Mouse (Mus musculus) liver, adult 2 months (tissue): Measurements from ENCODE around the gene Swt1. TPM values are rescaled to one million over a fixed set of nuclear protein-coding genes. Genes with fewer than 3 reads are reported as not detected.
A peak's percentile ranks its signal among the peaks of the same experiment; 100 is the strongest.

Experiments
- DNase-seq: peaks from one replicate; pipeline ENCODE4 v3.0.0-alpha.2; 2011; ENCODE audit warnings: low read depth, low spot score; ENCODE audit errors: extremely low read depth
- H3K27ac ChIP-seq: fragments of 200-500 bp; replicated peaks from 2 replicates; pipeline ENCODE4 v1.5.1; 2012; ENCODE audit warnings: low read depth, mild to moderate bottlenecking, control low read depth, inconsistent platforms, low read length; ENCODE audit not compliant: insufficient read depth
- H3K27me3 ChIP-seq: fragments of 200-500 bp; 2 replicates; pipeline ENCODE4 v1.6.1; 2012; ENCODE audit warnings: mild to moderate bottlenecking, moderate library complexity, low read length, inconsistent platforms; ENCODE audit not compliant: control insufficient read depth, insufficient read depth
- H3K36me3 ChIP-seq: fragments of 200-500 bp; 2 replicates; pipeline ENCODE4 v1.6.1; 2012; ENCODE audit warnings: low read length, inconsistent platforms; ENCODE audit not compliant: control insufficient read depth, insufficient read depth
- H3K4me1 ChIP-seq: fragments of 200-500 bp; 2 replicates; pipeline ENCODE4 v1.6.1; 2011; ENCODE audit warnings: low read length; ENCODE audit not compliant: control insufficient read depth, insufficient read depth
- H3K4me3 ChIP-seq: fragments of 200-500 bp; 2 replicates; pipeline ENCODE4 v1.5.1; 2011; ENCODE audit warnings: low read depth, mild to moderate bottlenecking, control low read depth, low read length, moderate library complexity; ENCODE audit not compliant: insufficient read depth
- H3K79me2 ChIP-seq: fragments of 200-500 bp; 2 replicates; pipeline ENCODE4 v1.6.1; 2012; ENCODE audit warnings: inconsistent platforms, mild to moderate bottlenecking, low read length, moderate library complexity; ENCODE audit not compliant: control insufficient read depth, insufficient read depth
- H3K9ac ChIP-seq: fragments of 200-500 bp; 2 replicates; pipeline ENCODE4 v1.6.1; 2012; ENCODE audit warnings: low read depth, mild to moderate bottlenecking, control low read depth, inconsistent platforms, low read length
- CTCF ChIP-seq: fragments of 200-500 bp; IDR thresholded peaks from 2 replicates; pipeline ENCODE4 v1.5.1; 2011; ENCODE audit warnings: low read depth, low read length, control low read depth
- POLR2A ChIP-seq: fragments of 200-500 bp; IDR thresholded peaks from 2 replicates; pipeline ENCODE4 v1.6.1; 2011; ENCODE audit warnings: low read length, control low read depth; ENCODE audit not compliant: insufficient read depth; ENCODE audit errors: extremely low read depth
- WGBS: fragments of 180-500 bp; shearing (Covaris S2); methylation state at CpG from one replicate; pipeline ENCODE4 v1.1.7; 2018; 5-methylcytosine and 5-hydroxymethylcytosine counted together
- polyA plus RNA-seq: library from polyadenylated mRNA; depleted of rRNA; stranded (reverse); fragments of >200 nt; gene quantifications from 2 replicates; pipeline ENCODE4 v1.2.3, GENCODE M21; 2012
- total RNA-seq: library from RNA; depleted of rRNA; stranded (reverse); fragments of >200 nt; gene quantifications from 2 replicates; pipeline ENCODE4 v1.2.3, GENCODE M21; 2014

The Swt1 gene
- total and polyA plus RNA-seq, 2 experiments, result 2.5 to 20.2 TPM

DNA sequence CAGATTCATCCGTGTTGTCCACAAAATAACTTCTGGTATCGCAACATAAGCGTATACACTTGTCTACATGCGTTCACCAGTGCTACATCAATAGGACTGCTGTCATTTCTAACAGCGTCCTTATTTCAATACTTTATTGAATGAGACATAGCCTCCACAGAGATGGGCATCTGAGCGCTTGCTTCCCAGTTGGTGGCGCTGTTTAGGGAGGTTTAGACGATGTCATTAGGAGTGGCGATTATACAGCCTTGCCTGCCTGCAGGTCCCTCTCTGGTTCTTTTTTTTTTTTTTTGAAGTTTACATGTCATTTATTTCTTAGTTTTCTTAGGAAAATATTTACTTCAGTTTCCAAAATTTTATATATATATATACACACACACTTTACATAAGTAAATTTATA, 33.0 kb upstream of the Swt1 start:
- 92% methylated on average over 9 of the region's 9 CpGs for WGBS
- no peaks in the 10 kb centered on the region for H3K27me3 ChIP-seq
- H3K4me3 ChIP-seq, result no peak overlapping the region
- H3K79me2 ChIP-seq, result no peaks in the 10 kb centered on the region
- TF ChIP-seq POLR2A (no peak), CTCF (peak; percentile 34; the same call in 1 of the 2 replicates)
- peaks cover 30% of the 10 kb centered on the region for H3K36me3 ChIP-seq
- DNase-seq, result no peak
- H3K4me1 ChIP-seq, result peaks cover 2% of the 10 kb centered on the region; the same call in 1 of the 2 replicates
- H3K27ac ChIP-seq, result no peak overlapping the region
- H3K9ac ChIP-seq, result no peak overlapping the region

DNA sequence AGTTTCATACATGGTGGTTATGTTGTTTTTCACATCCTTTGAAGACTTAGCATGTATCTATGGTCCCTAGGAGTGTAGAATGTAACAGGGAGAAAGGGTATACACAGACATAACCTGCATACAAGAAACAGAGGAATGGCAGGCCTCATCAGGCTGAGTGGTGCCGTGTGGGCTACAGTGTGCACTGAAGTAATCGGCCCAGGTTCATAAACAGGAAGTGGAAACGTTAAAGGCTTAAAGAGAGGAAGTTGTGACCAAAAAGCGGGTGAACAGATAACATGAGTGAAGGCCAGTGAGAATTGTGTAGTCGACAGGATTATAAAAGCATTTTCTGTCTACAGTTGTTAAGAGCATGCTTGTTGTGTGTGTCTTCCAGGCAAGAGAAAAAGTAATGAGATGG, 28.8 kb upstream of the Swt1 start:
- Histone ChIP-seq H3K27me3 (no peaks in the 10 kb centered on the region), H3K9ac (no peak overlapping the region), H3K4me1 (no peaks in the 10 kb centered on the region), H3K36me3 (peaks cover 49% of the 10 kb centered on the region), H3K27ac (no peak overlapping the region), H3K4me3 (no peak overlapping the region), H3K79me2 (no peaks in the 10 kb centered on the region)
- TF ChIP-seq POLR2A (no peak), CTCF (no peak)
- DNase-seq, result no peak
- WGBS, result 69% methylated on average over 5 of the region's 5 CpGs

DNA sequence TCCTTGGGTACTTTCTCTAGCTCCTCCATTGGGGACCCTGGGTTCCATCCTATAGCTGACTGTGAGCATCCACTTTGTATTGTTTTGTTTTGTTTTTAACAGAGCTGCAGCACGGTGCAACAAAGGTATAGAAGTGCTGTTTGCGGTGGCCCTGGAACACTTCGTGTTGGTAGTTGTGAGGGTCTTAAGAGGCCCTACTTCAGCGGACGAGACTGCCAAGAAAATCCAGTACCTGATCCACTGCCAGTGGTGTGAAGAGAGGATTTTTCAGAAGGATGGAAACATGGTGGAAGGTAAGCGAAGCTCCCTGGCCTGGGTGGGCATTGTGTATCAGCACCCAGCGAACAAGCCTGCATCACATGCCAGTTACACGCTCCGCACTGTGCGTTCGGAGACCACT, 23.7 kb upstream of the Swt1 start:
- Histone ChIP-seq H3K36me3 (peaks cover 54% of the 10 kb centered on the region), H3K9ac (no peak overlapping the region), H3K27ac (no peak overlapping the region), H3K79me2 (no peaks in the 10 kb centered on the region), H3K4me3 (no peak overlapping the region), H3K27me3 (no peaks in the 10 kb centered on the region), H3K4me1 (no peaks in the 10 kb centered on the region)
- no peak for DNase-seq
- WGBS, result 99% methylated on average over 11 of the region's 11 CpGs
- TF ChIP-seq POLR2A (no peak), CTCF (no peak)

DNA sequence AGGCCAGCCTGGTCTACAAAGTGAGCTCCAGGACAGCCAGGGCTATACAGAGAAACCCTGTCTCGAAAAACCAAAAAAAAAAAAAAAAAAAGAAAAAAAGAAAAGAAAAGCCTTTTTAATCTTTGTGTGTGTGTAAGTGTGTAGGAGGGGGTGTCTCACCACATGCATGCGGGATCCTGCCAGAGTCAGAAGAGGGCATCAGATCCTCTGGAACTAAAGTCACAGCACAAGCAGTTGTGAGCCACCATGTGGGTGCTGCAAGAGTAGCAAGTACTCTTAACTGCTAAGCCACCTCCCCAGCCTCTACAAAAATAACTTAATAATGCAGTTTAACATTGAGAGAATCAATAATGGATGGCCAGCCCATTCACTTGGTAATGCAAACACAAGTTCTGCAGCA, 22.6 kb upstream of the Swt1 start:
- Histone ChIP-seq H3K27me3 (no peaks in the 10 kb centered on the region), H3K79me2 (no peaks in the 10 kb centered on the region), H3K27ac (no peak overlapping the region), H3K9ac (no peak overlapping the region), H3K4me3 (no peak overlapping the region), H3K4me1 (no peaks in the 10 kb centered on the region), H3K36me3 (peaks cover 57% of the 10 kb centered on the region)
- no peak for DNase-seq
- TF ChIP-seq CTCF (no peak), POLR2A (no peak)
- 90% methylated on average over 2 of the region's 2 CpGs for WGBS

DNA sequence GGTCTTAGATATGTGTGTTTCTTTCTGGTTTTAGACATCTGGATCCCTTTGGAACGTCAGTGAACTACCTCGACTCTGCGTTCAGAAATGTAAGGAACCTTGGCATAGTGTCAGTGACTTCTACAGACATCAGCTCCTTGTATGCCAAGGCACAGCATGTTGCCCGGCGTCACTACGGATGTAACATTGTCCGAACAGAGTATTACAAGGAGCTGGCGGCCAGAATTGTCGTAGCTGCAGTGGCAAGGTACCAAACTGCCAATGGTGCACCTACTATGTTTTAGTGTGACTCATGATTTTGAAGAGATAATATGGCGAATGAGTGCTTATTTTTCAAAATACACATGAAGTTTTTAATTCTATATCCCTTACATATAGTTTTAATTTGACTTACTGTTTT, 21.6 kb upstream of the Swt1 start:
- H3K27me3 ChIP-seq, result no peaks in the 10 kb centered on the region
- DNase-seq, result no peak
- no peak for TF ChIP-seq CTCF
- no peak for TF ChIP-seq POLR2A
- H3K4me1 ChIP-seq, result no peaks in the 10 kb centered on the region
- 96% methylated on average over 10 of the region's 10 CpGs for WGBS
- H3K9ac ChIP-seq, result no peak overlapping the region
- H3K4me3 ChIP-seq, result no peak overlapping the region
- H3K27ac ChIP-seq, result no peak overlapping the region
- H3K36me3 ChIP-seq, result peaks cover 61% of the 10 kb centered on the region
- H3K79me2 ChIP-seq, result no peaks in the 10 kb centered on the region

DNA sequence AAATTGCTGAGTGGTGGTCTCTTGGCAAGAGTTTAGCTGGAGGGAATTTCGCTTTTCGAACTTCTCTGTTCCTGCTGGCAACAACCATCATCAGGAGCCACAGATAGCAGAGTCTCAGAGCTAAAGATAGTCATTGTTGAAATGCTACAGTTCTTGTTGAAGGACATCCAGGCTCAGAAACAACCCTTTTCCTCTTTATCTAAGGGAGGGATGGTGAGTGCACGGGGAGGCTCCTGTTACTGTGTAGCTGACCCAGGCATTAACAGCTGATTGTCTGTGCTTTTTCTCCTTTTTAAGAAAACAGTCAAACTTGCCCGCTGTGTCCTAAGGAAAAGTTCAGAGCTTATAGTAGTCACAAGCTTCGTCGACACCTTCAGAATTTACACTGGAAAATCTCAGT, 7.2 kb upstream of the Swt1 start:
- Histone ChIP-seq H3K79me2 (no peaks in the 10 kb centered on the region), H3K36me3 (peaks cover 48% of the 10 kb centered on the region), H3K4me1 (no peaks in the 10 kb centered on the region), H3K9ac (no peak overlapping the region), H3K27ac (no peak overlapping the region), H3K27me3 (no peaks in the 10 kb centered on the region), H3K4me3 (no peak overlapping the region)
- no peak for DNase-seq
- WGBS, result 92% methylated on average over 6 of the region's 6 CpGs
- TF ChIP-seq CTCF (no peak), POLR2A (no peak)
